In genomic region chr17:5572745-5573420, GRCm38 (mm10) we compare ENCODE assay signal across 9 mouse cellular contexts.
DNase-seq lines count a peak whose midpoint lies in the region; ATAC-seq and TF ChIP-seq lines count a peak whose summit lies in the region.
"Had no signal": no experiment of that assay in that cellular context is flagged by ENCODE, and none has a peak within 500 bp of the region (broad histone marks: within the 10 kb centered on the region; RNA-seq: fewer than 3 reads in every experiment).

No protein-coding gene starts in this region.

- no peaks in the 10 kb centered on the region for H3K36me3 ChIP-seq in kidney, adult 2 months (ENCODE audit: control insufficient read depth, insufficient read depth, low read length)
- no peaks in the 10 kb centered on the region for H3K36me3 ChIP-seq in forebrain, embryonic 13.5 days (ENCODE audit: poor library complexity, severe bottlenecking)

- no peak overlapping the region for H3K9ac ChIP-seq in forebrain, embryonic 13.5 days

- no peaks in the 10 kb centered on the region for H3K27me3 ChIP-seq in kidney, adult 2 months (replicated peaks; ENCODE audit: control insufficient read depth, insufficient read depth, low read length)
- H3K27me3 ChIP-seq in forebrain, embryonic 13.5 days, result no peaks in the 10 kb centered on the region

- DNase-seq in gastrocnemius, adult 8-10 months (ENCODE audit: low spot score in 2 of 2), result peak; percentile 28 to 50
- no peak for DNase-seq in gastrocnemius, postnatal 14 days
- peak; percentile 30 for DNase-seq in urinary bladder, postnatal 14 days (ENCODE audit: low spot score)
- DNase-seq in urinary bladder, postnatal 4 days (ENCODE audit: low spot score in 2 of 2), result no peak
- DNase-seq in kidney, adult 2 months, result peak; percentile 85
- DNase-seq in thymus, postnatal 25 days, result no peak
- no peak for DNase-seq in thymus, postnatal 36 days

- H3K4me1 ChIP-seq in kidney, adult 2 months (ENCODE audit: control insufficient read depth, insufficient read depth, low read length), result peaks cover 21% of the 10 kb centered on the region
- peaks cover 8% of the 10 kb centered on the region; the same call in 1 of the 2 replicates for H3K4me1 ChIP-seq in forebrain, embryonic 13.5 days

- no peaks in the 10 kb centered on the region for H3K9me3 ChIP-seq in forebrain, embryonic 13.5 days (replicated peaks)

- ATAC-seq in forebrain, embryonic 13.5 days, result no peak

- intact Hi-C loops in gastrocnemius, postnatal 14 days (cut with DNase I; ENCODE audit: low total_unique reads), result no loop called here

- H3K27ac ChIP-seq in kidney, adult 2 months (ENCODE audit: insufficient read depth, low read depth, low read length), result peak overlapping the region; percentile 72
- H3K27ac ChIP-seq in forebrain, embryonic 13.5 days, result no peak overlapping the region
- H3K27ac ChIP-seq: stomach, postnatal 0 days had no signal

- H3K4me2 ChIP-seq in forebrain, embryonic 13.5 days, result no peak overlapping the region

- TF ChIP-seq CTCF in kidney, adult 2 months (conservative IDR thresholded peaks at IDR 0.05; ENCODE audit: insufficient read depth, insufficient read length, low read depth, low read length), result no peak

- no peak overlapping the region for H3K4me3 ChIP-seq in kidney, adult 2 months (ENCODE audit: insufficient read depth, low read depth, low read length)
- no peak overlapping the region for H3K4me3 ChIP-seq in forebrain, embryonic 13.5 days

- no peak for TF ChIP-seq POLR2A in kidney, adult 2 months (IDR thresholded peaks at IDR 0.05; ENCODE audit: low read depth, low read length)

Comparison
In these comparisons a context has a peak if more than half of its experiments do, and no peak if none do; other contexts are left out.
1. DNase-seq: peak in gastrocnemius, adult 8-10 months (2 of 2), urinary bladder, postnatal 14 days (single experiment) and kidney, adult 2 months (single experiment); none in gastrocnemius, postnatal 14 days (single experiment), urinary bladder, postnatal 4 days (0 of 2), thymus, postnatal 25 days (single experiment) and thymus, postnatal 36 days (0 of 2).